Mouse (Mus musculus) heart, postnatal 0 days (tissue): ENCODE data around the gene Magi2.

ENCODE experiments used
- CTCF ChIP-seq: IDR thresholded peaks from 2 replicates; pipeline ENCODE4 v1.5.1; 2016; ENCODE audit warnings: antibody characterized with exemption, control low read depth, low read depth
- EP300 ChIP-seq: IDR thresholded peaks from 2 replicates; pipeline ENCODE4 v1.6.1; 2016; ENCODE audit warnings: antibody characterized with exemption, low read depth

DNA sequence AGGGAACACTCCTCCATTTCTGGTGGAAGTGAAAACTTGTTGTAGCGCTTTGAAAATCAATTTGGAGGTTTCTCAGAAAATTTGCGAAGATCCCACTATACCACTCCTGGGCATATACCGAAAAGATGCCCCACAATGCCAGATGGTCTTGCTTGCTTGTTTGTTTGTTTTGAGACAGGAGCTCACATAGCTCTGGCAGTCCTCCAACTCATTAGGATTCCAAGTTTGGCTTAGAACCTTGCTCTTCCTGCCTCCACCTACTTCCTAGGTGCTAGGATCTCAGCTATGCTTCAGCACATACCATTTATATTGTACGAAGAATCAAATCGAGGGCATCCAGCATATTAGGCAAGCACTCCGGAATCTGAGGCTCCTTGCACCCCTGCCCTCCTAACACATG, 79.8 kb downstream of the Magi2 start:
- TF ChIP-seq CTCF, result no peak
- no peak for TF ChIP-seq EP300
